Mouse (Mus musculus) MN1 (cell line): ENCODE measurements around the gene Prickle2.
A peak's percentile ranks its signal among the peaks of the same experiment; 100 is the strongest.

ENCODE experiments used
- DNase-seq: peaks from one replicate; pipeline ENCODE4 v3.0.0-alpha.2; 2016; ENCODE audit warnings: low spot score

Prickle2 gene

DNA sequence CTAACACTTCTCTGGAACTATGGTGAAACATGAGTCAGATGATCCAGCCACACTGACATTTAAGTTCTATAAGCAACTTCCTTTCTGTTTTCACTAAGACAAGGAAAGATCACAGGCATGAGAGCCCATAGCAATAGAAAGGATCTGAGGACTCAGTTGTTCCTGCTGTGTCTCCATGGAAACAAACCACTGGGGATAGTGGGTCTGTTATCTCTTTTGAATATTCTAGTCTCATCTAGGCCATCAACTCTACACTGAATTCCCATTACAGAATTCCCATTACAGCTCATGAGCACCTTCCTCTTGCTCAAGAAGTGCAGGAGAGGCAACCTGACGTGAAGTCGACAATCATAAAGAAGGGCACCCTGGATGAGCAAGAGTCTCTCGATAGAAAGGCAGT, 265.7 kb downstream of the Prickle2 start:
- no peak for DNase-seq

DNA sequence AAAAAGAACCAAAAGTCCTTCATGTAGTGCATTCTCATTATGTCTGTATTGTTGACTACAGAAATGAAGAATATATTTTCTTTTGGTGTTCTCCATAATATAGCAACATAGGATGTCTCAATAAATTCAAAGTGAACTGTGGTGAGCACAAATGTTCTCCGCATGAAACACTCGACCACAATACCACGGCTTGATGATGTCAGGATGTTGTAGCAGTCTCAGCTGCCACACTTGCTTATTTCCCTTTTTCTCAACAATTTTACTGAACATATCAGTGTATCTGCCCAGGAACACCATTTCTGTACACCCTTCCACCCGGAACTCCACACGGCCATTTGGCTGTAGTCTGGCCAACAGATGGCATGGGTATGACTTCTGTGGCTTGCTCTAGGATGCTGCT, 273.8 kb downstream of the Prickle2 start:
- no peak for DNase-seq

DNA sequence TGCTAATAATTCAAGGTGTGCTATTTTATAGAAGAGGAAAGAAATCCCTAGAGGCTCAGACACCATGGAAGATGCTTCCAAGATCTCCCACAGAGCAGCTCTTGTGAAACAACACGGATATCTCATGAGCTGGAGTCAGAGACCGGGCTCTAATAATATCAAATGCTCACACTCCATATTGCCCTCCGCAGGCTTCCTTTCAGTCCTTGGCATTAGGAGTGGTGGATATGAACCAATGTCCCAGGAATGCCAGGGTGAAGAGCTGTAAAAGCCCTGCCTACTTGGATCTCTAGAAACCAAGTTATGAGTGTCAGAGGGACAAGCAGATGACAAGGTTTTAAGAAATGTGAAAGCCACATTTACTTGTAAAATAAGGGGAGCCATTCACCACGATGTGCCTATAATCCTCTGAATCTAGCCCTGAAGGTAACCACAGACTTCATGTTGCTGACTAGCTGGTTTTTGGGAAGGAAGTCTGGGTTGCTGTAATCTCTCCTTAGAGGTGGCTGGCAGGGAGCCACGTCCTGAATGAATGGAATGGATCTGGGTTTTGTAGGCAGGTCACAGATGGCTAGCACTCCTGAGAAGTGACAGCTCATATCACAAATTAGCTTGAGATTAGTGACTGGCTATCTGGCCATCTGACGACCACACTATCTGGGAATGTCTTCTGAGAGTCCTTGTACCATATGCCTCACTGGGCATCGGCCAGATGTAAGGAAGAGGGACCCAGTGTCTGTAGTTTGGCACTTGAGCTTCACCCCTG, 278.4 kb downstream of the Prickle2 start:
- peak; percentile 77 for DNase-seq

DNA sequence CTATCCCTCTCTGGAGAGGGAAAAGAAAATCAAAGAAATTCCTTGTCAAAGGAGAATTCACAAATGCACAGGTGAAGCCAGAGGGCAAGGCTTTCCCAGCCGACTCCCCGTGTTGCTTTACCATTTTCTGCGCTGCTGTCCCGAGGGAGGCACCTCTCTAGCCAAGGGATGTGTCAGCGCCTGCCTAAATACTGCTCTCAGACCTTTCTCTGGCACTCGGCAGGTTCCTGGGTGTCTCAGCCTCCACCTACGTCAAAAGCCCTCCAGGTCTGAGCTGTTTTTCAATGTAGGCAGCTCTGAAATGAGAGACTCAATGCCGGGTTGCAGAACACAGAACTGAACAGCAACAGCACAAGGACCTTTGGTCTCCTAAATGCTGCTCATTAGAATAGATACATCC, 280.1 kb downstream of the Prickle2 start:
- DNase-seq, result no peak

DNA sequence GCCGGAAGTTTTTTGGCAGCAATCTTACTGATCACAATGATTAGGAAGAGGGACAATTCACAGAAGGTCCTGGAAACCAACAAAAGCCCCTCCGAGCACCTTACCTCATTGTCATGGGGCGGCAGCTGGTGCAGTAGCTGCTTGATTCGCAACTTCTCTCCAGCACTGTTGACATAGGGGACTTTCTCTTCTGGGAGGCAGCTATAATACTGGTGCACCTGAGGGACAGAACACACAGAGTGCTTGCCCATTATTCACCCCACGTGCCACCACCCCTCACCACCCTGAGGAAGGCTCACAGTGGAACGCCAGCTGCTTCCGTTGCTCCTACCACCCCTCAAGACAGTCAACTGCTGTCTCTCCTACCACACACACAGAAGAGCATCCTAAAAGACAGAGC, 280.5 kb downstream of the Prickle2 start:
- no peak for DNase-seq

DNA sequence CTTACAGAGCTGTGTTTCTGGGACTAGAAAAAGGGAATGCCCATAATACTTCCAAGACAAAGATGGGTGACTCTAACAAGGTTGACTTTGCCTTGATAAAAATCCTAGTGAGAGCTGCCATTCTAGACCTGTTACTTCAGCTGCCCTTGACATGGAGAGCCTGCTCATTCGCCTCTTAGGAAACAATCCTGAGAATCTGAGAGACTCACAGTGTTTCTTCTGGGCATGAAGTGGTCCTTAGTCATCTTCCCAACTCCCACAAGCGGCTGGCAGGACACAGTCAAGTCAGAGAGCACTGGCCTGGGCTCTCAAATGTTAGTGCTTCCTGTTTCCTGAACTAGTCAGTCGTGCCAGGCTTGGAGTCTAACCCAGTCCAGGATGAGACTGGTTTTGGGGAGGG, 281.0 kb downstream of the Prickle2 start:
- DNase-seq, result no peak

DNA sequence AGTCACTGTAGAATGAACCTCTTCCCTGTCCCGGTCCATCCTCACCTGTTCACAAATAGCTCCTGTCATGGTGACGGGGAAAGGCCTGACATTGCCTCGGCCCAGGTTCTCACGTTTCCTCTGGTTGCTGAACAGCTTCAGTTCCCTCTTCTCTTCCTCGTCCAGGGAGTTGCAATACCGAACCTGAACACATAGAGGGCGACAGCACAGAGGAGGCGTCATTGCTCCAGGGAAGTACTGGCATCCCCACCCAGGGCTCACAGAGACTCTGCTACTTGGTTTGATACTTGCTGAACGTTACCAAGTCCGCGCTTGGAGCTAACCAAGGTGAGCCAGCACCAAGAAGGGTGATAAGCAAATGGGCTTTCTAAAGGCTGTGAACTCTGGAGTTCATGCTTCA, 283.7 kb downstream of the Prickle2 start:
- DNase-seq, result no peak

DNA sequence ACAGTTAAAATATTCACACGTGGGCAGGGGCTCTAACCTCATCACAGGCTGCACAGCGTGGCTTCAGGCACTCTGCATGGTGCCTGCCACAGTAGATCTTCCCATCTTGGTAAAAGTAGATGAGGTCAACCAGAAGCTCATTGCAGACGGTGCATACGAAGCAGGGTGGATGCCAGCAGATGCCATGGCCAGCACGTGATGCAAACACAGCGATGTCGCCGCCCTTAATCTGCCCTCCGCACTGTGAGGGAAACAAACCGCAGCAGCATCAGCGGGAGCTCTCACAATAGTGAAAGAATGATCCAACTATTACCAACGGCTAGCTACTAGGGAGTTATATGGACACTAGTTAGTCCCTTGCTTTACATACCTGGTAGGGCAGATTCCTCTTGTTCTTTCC, 285.8 kb downstream of the Prickle2 start:
- no peak for DNase-seq

DNA sequence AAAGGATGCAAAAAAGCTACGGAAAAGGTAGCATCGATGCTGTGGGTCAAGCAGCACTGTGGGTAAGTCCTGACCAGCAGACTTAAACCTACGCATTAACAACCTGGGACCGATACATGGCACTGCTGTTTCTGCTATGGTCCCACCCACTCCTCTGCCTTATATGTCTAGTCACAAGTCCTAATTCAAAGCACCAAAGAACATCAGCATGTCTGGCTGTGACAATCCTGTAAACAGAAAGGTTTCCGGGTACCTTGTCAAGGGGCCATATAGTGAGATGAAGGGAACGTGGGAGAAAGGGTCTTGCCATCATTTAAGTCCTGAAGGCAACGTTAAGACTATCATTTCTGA, 290.6 kb downstream of the Prickle2 start:
- DNase-seq, result no peak

DNA sequence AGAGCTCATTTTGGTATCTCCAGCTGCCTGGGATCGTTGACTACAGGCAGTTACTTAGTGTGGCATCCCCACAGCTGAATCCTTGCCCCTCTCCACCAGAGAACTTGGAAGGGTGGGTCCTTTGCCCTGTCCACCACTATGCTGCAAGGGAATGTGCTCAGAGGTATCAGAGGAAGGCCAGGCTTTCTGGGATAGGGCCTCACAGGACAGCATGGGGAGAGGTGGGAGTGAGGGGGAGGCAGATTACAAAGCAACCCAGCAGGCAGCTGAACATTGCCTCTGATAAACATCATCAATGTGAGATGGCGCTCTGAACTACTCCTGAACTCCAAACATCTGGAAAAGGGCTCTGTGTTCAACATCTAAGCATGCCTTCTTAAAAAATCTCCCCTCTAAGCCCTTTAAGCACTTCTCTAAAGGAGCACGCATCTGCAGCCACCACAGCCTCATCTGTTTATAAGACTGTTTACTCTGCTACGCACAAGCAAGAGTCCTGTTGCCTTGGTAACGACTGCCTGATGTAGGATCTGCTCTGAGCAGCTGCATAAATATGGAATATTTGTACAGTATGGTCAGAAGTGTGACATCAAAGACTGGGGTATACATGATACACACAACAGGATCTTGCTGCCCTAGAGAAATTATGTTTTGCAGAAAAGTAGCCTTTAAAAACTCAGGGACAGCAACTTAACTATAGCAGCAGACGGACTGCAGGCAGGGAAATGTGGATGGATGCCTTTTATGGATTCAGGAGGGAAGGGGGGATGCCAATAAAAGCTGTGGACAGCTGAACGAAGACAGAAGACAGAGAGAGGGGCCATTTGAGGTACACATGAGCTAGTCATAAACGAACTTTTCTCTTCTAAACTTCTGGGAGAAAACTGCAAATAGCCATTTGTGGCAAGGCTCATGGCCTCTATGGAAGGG, 291.2 kb downstream of the Prickle2 start:
- DNase-seq, result peak; percentile 54

DNA sequence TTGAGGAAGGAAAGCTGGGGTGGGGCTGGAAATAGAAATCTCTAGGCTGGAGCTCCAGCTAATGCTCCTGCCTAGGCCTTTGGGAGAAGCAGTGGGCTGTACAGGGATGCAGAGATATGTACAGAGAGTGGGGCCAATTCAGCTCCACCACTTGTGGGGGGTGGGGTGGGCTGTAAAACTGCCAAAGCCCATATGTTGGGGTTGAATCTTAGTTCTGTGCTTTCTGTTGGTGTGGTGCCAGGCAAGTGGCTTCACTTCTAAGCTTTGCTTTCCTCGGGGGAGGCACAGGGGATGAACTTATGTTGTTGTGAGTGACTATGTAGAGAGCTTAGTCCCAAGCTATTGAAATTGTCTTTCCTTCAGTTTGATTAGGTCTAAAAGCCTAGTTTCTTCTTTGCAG, 292.0 kb downstream of the Prickle2 start:
- DNase-seq, result no peak

DNA sequence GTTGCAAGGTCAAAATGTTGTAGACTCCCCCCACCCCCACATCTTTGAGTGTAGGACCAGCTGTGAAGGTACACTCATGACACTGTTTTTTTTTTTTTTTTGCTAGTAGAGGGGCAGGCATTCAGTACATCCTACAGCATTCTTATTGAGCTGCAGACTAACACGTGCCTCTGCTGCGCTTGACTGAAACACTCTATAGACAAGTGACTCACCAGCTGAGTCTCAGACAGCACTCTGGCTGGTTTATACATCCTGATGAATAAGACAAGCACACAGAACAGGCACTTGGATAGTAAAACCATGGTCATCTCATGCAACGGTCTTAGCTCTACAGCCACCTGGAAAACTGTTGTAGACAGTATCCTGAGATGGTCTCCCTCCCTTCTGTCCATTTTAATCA, 296.2 kb downstream of the Prickle2 start:
- DNase-seq, result no peak

DNA sequence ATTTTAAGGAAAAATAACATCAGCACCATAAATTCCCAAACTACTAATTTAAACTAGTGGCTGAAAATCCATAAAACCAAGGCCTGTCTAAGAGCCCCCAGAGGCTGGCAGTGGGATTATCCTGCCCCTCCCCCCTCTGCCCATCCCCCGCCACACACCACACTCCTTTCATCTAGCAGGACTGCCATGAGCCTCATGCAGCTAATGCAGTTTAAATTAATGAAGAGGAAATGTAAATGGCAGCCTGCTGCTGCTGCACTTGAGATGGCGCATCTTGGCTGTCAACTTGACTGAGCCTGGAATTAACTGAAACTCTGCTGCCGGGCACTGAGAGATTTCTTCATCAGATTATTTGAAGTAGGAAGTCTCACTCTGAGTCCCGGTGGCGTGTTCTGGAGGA, 298.7 kb downstream of the Prickle2 start:
- DNase-seq, result peak; percentile 57

DNA sequence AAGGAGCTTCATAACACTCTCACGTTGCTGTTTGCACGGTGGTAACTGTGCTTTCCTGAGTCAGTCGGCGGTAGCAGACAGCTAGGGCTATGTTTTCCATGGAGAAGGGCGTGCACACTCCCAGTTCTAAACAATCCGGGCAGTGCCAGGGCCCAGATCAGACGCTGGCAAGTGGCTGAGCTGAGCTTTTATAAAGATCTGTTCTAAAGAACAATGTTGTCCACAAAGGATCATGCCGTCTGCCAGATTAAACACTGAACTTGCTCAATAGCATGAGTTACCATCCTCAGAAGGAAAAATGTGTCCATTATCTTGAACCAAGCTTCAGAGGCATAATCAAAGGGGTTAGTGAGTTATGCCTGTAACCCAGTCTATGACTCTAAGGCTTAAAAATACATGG, 300.4 kb downstream of the Prickle2 start:
- DNase-seq, result no peak

DNA sequence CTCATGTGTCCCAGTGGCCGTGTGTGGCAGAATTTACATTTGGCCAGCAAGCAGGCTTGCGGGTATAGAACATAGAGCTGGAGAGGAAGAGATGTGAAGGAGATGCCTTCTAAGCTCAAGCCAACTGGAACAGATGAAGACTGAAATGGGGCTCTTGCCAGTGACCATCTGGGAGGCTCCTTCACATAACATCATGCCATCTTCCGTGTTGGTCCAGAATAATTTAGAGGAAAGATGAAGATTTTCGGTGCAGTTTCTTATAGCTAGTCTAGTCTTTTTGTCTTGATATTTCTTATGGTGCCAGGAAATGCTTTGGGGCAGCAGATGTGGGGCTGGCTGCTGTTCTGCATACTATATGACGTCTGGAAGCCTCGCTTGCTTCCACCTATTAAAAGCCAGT, 308.1 kb downstream of the Prickle2 start:
- DNase-seq, result no peak

DNA sequence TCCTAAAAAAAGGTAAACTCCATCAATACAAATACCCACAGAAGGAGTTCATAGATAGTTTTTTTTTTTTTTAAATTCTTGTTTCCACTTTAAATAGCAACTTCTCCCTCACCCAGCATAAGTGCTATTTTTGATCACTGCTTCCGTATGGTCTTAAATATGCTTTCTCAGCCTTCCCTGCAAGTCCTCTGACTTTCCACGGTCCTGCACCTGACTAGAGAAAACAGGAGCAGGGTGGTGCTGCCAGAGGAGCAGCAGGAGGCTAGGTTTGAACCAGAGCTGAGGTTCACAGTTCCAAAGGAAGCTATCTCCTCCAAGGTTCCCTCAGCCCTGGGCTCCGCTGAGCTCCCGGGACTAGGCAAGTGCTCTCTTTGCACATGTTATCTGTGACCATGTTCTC, 310.4 kb downstream of the Prickle2 start:
- no peak for DNase-seq

DNA sequence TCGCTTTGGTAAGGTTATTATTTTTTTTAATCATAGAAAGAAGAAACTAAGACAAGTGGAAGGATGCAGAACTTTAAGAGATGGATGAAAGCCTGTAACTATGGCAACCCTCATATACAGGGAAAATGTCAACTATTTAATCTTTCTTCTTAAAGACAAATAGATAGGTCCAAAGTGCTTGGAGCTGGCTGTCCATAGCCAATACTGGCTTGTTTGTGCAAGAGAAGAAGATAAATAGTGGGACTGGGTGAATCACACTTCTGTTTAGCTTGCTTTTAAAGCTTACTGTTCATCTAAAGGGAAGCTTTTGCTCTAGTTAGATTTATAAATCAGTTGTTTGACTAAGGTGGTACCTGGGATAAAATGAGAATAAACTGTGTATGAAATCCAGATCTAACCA, 310.8 kb downstream of the Prickle2 start:
- no peak for DNase-seq

DNA sequence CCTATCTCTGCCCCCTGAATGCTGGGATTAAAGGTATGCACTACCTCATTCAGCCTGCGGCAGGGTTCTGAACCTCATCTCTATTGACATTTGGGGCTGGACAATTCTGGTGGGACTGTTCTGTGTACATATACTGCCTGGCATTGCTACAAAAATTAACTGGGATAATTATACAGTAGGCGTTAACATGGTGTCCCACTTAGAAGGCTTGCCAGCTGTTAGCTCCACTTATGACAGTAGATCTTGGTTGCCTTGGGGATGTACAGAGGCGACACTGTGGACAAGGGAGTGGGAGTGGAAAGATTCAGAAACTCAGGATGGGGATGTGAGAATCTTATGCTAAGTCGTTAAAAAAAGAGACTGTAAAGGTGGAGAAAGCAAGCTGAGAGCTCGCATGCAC, 311.3 kb downstream of the Prickle2 start:
- DNase-seq, result no peak

DNA sequence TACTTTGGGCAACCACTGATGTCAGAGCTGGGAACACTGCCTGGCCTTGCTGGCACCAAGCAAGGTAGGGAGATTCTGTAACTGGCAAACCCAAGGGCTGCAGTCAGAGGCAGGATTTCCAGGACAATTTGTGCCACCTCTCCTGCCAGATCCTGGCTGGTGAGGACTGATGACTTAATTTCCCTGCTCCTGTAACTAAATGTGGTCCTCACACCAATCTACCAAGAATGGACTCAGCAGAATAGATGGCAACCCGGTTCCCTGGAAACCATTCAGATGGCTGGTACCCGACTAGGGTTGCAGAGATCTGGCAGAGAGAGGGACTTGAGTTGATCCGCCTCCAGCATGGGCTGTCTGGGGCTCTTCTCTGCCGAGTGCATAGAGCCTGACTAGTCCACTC, 315.6 kb downstream of the Prickle2 start:
- no peak for DNase-seq

DNA sequence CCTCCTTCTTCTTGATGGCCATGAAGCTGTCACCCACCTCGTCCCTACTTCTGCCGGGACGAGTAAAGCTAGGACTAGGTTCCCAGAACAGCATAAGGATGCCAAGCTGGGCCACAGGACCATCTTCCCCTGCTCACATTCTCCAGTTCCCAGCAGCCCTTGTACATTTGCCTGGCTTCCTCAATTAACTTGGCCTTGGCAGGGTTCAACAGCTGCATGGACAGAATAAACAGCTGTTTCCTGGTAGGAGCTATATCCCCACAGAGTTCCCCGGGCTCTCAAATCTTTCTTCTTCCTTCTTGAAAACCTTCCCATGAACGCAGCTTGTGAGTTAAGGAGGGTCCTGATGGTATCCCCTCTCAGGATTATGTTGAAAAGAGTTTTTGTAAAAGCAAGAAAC, 317.3 kb downstream of the Prickle2 start:
- DNase-seq, result no peak

DNA sequence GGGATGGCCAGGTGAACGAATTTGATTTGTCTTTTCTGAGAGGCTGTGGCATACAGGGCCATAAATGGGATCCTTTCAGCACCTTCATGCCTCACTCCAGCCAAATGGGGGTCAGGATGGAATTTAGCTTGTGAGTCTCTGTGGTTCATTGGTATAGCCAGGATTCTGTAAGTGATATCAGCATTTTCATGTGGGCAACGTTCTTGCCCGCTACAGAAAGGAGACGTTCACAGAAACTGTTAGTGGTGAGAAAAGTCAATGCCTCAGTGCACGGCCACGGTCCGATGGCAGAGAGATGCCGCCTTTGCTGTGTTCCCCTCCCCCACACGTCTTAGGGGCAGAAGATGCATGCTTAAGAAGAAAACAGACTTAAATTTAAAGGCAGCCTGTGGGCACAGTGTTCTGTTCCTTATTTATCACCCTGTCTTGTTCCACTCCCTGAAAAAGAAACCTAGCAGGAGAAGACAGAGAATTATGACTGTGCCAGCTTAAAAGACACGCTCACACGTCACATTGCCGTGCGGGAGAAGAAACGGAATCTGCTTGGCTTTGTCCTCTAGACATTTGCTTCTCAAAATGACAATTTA, 322.7 kb downstream of the Prickle2 start:
- DNase-seq, result no peak

DNA sequence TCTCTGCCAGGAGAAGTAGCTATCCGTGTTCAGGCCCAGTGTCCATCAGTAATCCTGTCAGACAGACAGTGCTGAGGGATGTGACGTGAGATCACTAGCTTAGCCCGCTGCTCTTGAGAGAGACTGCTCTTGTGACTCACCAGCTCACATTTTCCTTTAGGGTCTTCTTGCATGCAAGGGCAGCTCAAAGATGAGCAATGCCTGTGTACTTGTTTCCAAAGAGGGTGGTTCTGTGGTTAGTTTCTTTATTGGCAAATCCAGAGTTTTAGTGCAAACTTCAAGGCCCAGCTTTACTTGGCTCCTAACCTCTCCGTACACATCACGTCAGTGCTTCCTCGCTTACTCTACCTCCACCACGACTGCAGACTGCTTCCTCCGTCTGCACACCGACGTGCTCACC, 324.9 kb downstream of the Prickle2 start:
- DNase-seq, result no peak

DNA sequence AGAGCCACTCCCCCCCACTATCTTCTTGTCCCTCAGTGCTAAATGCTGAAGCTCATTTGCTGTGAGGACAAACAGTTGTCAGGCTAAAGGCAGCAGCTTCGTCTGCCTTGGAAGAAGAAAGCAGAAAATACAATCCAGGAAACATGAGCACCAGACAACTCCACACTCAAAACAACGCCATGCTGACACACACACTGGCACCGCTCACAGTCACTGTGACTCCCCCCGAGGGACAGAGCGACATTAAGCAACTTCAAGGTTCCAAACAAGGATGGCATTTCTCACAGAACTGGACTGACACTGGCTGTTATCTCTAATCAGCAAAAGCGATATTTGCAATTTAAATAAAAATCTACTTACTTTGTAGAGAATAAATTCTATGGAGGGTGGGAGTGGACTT, 331.1 kb downstream of the Prickle2 start:
- no peak for DNase-seq
